Mouse (Mus musculus) neutrophil, adult 5-6 weeks (primary cell): ENCODE measurements around the gene Hsd17b13. TPM values are rescaled to one million over a fixed set of nuclear protein-coding genes. Genes with fewer than 3 reads are reported as not detected.
"Not testable (repeated sequence)": the region's sequence is repeated elsewhere in the genome, so short reads cannot be mapped to it uniquely, and the experiment has no call there.

Source experiments
- ATAC-seq: fragments of 151-379, 151-347 bp; 2 replicates; pipeline ENCODE4 v1.8.0; 2017; ENCODE audit warnings: mild to moderate bottlenecking, moderate TSS enrichment; ENCODE audit not compliant: insufficient number of reproducible peaks, poor library complexity, low FRiP score, severe bottlenecking; ENCODE audit errors: extremely low read depth
- total RNA-seq: library from RNA; stranded (forward); fragments of 200-1000 nt; gene quantifications from 2 replicates; pipeline ENCODE4 v1.2.3, GENCODE M21; 2017

Gene Hsd17b13
- 0.35 and 0.74 TPM in 2 replicates for total RNA-seq

DNA sequence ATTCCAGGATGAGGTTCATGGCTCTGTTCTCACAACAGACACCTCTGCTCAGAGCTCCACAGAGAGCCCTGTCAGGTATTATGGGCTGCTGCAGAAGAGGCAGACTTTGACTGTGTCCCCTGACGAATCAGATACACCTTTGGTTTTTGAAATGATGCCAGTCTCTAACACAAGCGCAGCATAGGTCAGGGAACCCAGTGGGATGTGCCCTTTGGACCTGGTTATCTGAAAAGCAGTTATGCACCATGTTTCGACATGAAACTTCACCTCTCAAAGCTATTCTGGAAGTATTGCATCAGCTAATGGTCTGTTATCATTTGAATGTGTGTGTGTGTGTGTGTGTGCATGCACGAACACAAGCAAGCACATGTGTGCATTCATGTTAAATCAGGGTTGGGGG, at the start of gene Hsd17b13:
Hsd17b13 (minus strand) TSS at position 114 of the 400 bp plus-strand sequence.
- no peak for ATAC-seq

DNA sequence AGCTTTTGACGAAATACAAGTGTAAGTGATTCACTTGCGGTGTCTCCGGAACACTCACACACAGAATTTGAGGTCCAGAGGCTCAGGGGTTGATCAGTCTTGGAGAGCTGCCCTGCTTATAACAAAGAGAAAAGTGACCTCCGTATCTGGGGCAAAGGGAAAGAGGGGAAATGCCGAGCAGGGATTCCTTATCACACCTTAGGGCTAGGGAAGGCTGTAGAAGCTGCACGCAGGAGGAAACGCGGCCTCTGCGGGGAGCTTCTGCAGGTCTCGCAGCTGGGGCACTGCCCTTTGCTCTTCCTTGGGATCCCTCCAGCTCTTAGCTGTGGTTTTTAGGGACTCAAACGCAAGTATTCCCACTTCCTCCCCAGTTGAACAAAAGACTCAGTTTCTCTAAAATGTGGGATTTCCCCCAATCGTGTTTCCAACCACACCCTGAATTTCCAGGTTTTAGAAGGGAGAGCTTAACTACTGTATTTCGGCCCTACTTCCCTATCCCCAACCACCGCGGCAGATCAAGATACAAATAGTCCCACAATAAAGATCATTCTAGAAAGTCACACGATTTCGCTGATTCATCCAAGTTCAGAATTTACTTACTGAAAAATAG, 48.1 kb upstream of the Hsd17b13 start:
- no peak for ATAC-seq

- ATAC-seq: no peak
Measured at GRCm38 (mm10) chr5:104024762-104025161, 47.6 kb upstream of the Hsd17b13 start.

DNA sequence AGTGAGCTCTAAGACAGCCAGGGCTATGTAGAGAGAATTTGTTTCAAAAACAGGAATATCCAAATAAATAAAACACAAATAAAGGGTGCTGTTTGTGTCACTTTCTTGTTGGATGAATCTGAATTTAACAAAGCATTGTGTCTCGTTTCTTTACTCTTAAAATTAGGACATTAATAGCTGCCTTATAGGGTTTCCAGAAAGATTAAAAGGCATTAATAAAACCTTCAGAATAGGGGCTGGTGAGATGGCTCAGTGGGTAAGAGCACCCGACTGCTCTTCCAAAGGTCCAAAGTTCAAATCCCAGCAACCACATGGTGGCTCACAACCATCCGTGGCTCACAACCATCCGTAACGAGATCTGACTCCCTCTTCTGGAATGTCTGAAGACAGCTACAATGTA, 47.0 kb upstream of the Hsd17b13 start:
- ATAC-seq: not testable (repeated sequence)

DNA sequence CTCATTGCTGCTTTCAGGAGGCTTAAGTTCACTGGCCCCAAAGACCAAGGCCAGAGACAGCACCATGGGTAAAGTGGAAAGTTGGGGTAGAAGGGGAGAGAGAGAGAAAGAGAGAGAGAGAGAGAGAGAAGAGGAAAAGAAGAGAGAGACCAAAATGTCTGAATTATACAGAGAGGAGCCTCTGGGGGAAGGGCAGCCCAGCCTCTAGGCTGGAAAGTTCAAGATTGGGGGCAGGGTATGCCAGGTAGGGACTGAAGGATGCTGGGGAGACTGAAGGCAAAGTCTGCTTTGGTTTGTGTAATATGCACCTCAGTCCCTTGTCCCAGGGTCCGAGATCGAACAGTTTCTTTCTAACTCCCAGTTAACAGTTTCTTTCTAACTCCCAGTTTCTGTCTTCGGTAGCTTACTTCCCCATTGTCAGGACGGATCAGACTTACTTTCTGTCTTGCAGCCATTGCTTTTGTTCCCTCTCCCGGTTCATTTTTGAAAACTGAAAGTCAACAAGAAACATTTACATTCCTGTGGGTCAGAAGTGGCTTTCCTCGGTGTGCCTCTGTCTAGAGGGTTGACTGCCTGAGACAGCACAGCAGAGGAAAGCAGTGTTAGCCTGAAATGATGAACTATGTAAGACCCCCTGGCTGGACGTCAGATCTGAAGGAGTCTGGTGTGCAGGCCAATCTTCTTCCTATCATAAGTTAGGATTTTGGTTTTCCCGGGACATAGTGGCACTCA, 46.2 kb upstream of the Hsd17b13 start:
- no peak for ATAC-seq

- no peak for ATAC-seq
Measured at GRCm38 (mm10) chr5:104022558-104022957, 45.3 kb upstream of the Hsd17b13 start.

GRCm38 (mm10) chr5:104021597-104022378, 44.6 kb upstream of the Hsd17b13 start, which contains the start of gene Hsd17b11:
Gene Hsd17b11, minus strand, starts transcription at chr5:104021919.
- ATAC-seq: peak; percentile 58

GRCm38 (mm10) chr5:104011419-104011818, 34.2 kb upstream of the Hsd17b13 start:
- no peak for ATAC-seq

GRCm38 (mm10) chr5:104010261-104010660, 33.1 kb upstream of the Hsd17b13 start:
- no peak for ATAC-seq

GRCm38 (mm10) chr5:104009421-104009820, 32.2 kb upstream of the Hsd17b13 start:
- no peak for ATAC-seq

GRCm38 (mm10) chr5:104007801-104008200, 30.6 kb upstream of the Hsd17b13 start:
- no peak for ATAC-seq

- ATAC-seq: no peak
Measured at GRCm38 (mm10) chr5:104006811-104007210, 29.6 kb upstream of the Hsd17b13 start.

GRCm38 (mm10) chr5:104003955-104004354, 26.7 kb upstream of the Hsd17b13 start:
- ATAC-seq: no peak

GRCm38 (mm10) chr5:104003256-104003931, 26.2 kb upstream of the Hsd17b13 start:
- no peak for ATAC-seq

DNA sequence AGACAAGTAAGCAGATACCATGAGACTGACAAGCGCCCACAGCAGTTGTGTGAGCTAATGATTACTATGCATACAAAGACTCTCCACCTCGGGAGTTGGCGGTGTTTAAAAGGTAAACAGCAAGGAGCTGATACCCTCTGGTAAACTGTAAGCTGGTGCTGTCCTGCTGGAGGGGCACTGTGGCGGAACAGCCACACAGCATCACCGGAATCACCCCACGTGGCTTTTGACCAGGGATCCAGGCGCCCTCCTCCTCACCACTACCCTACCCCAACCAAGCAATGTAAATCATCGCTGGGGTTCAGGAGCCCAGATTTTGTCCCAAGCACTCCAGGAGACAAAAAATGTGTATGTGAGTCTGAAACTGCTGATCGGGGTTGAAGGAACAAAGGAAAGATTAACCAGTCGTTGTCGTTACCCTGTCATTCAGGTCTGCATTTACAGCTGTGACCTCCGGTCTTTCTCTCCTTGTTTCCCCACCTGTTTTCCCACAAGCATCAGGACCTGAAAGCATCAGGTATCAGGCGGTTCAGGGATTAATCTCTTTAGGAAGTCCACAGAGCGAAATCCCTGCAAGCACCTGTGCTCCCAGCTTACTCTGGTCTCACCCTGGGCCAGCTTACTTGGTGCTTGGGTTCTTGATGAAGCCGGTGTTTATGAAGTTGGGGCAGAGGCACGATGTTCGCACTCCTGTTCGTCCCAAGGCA, 25.5 kb upstream of the Hsd17b13 start:
- no peak for ATAC-seq

- ATAC-seq: peak; percentile 84; the same call in 1 of the 2 replicates
Measured at GRCm38 (mm10) chr5:103999738-104000137, 22.5 kb upstream of the Hsd17b13 start.

- ATAC-seq: no peak
Measured at GRCm38 (mm10) chr5:103998739-103999138, 21.5 kb upstream of the Hsd17b13 start.

DNA sequence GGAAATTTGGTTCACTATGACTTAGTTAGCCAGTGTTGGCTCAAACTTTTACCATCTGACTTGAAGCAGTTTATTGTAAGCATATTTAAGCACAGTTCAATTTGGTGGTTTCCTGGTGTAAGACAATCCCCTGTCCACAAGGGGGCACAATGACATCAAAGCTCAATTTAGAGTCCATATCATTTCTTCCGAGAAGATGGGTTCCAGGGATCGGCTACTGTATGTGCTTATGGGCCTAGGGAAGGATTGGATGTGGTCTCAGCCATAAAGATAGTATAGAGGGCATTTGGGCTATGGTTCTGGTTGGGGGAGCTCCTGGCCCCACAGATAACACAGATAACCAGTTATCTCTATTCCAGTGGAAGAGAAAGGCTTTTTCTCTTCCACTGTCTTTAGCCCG, 18.0 kb upstream of the Hsd17b13 start:
- 0 out of 2 replicates have a peak, but pooled peaks have one; percentile 30 for ATAC-seq

DNA sequence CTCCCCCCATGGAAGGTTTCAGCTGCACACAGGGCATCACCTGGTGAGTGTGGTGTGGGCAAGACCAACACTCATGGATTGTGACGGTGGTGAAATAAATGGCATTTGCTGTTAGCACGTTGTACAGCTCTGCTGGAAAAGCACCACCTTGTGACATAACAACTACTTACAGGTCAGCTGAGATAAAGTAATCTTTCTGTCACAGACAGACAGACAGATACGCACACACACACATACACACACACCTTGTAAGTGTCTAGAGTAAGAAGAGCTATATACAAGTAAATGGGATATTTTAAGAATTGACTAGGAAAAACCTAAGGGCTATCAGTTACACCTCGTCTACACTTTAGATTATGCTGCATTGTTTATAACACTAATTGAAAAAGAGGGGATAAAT, 17.5 kb upstream of the Hsd17b13 start:
- ATAC-seq: no peak
